Comparison of ENCODE assay signal across 8 mouse cellular contexts in genomic region chr5:66619675-66620074, GRCm38 (mm10). TPM values are rescaled to one million over a fixed set of nuclear protein-coding genes. Genes with fewer than 3 reads are reported as not detected.
DNase-seq lines count a peak whose midpoint lies in the region; ATAC-seq lines count a peak whose summit lies in the region.

No protein-coding gene starts in this region.

- no peak for DNase-seq in kidney, postnatal 4 days
- no peak for DNase-seq in embryonic facial prominence, embryonic 10.5 days (ENCODE audit: low spot score)
- DNase-seq in frontal cortex, postnatal 36 days (ENCODE audit: low spot score in 2 of 2): no peak
- DNase-seq in c-Kit-positive CD71-positive TER-119-positive erythroid progenitor cells, embryonic 14.5 days (ENCODE audit: low spot score): no peak
- DNase-seq in layer of hippocampus, adult 11-12 months (ENCODE audit: low spot score): no peak

- H3K27me3 ChIP-seq in kidney, embryonic 14.5 days (ENCODE audit: control insufficient read depth, insufficient read depth, low read length): no peaks in the 10 kb centered on the region
- 0 out of 2 replicates have a peak, but pooled peaks cover 8% of the 10 kb centered on the region for H3K27me3 ChIP-seq in embryonic facial prominence, embryonic 10.5 days (replicated peaks; ENCODE audit: low read depth, poor library complexity, severe bottlenecking)
- H3K27me3 ChIP-seq in hindbrain, embryonic 15.5 days: no peaks in the 10 kb centered on the region
- H3K27me3 ChIP-seq in midbrain, embryonic 15.5 days (replicated peaks): no peaks in the 10 kb centered on the region

- H3K4me1 ChIP-seq in kidney, embryonic 14.5 days (ENCODE audit: control insufficient read depth, insufficient read depth, low read length): peaks cover 17% of the 10 kb centered on the region
- peaks cover 49% of the 10 kb centered on the region for H3K4me1 ChIP-seq in embryonic facial prominence, embryonic 10.5 days
- peaks cover 35% of the 10 kb centered on the region for H3K4me1 ChIP-seq in hindbrain, embryonic 15.5 days (replicated peaks)
- H3K4me1 ChIP-seq in midbrain, embryonic 15.5 days: peaks cover 43% of the 10 kb centered on the region

- H3K4me3 ChIP-seq in kidney, embryonic 14.5 days (ENCODE audit: low read length): peak overlapping the region; percentile 54
- peak overlapping the region; percentile 71 for H3K4me3 ChIP-seq in embryonic facial prominence, embryonic 10.5 days
- peak overlapping the region; percentile 57 for H3K4me3 ChIP-seq in hindbrain, embryonic 15.5 days
- peak overlapping the region; percentile 61 for H3K4me3 ChIP-seq in midbrain, embryonic 15.5 days

- peak overlapping the region; percentile 55 for H3K9ac ChIP-seq in kidney, embryonic 14.5 days (ENCODE audit: low read depth, low read length)
- H3K9ac ChIP-seq in hindbrain, embryonic 15.5 days: peak overlapping the region; percentile 55
- peak overlapping the region; percentile 75 for H3K9ac ChIP-seq in midbrain, embryonic 15.5 days

- peak overlapping the region; percentile 65 for H3K4me2 ChIP-seq in kidney, embryonic 14.5 days (replicated peaks; ENCODE audit: low read depth, low read length)
- peak overlapping the region; percentile 67 for H3K4me2 ChIP-seq in hindbrain, embryonic 15.5 days
- H3K4me2 ChIP-seq in midbrain, embryonic 15.5 days: peak overlapping the region; percentile 77

- H3K9me3 ChIP-seq in kidney, embryonic 14.5 days (ENCODE audit: control insufficient read depth, low read length): no peaks in the 10 kb centered on the region
- H3K9me3 ChIP-seq in embryonic facial prominence, embryonic 10.5 days: no peaks in the 10 kb centered on the region
- no peaks in the 10 kb centered on the region for H3K9me3 ChIP-seq in hindbrain, embryonic 15.5 days
- H3K9me3 ChIP-seq in midbrain, embryonic 15.5 days: no peaks in the 10 kb centered on the region

- WGBS in kidney, embryonic 14.5 days: 48% methylated on average over 8 of the region's 8 CpGs
- WGBS in embryonic facial prominence, embryonic 10.5 days: 38% methylated on average over 8 of the region's 8 CpGs
- 41% methylated on average over 8 of the region's 8 CpGs for WGBS in hindbrain, embryonic 15.5 days
- WGBS in midbrain, embryonic 15.5 days: 39% methylated on average over 8 of the region's 8 CpGs

- H3K27ac ChIP-seq in kidney, embryonic 14.5 days (ENCODE audit: low read depth, low read length): peak overlapping the region; percentile 48
- H3K27ac ChIP-seq in embryonic facial prominence, embryonic 10.5 days (replicated peaks): peak overlapping the region; percentile 85
- peak overlapping the region; percentile 77 for H3K27ac ChIP-seq in hindbrain, embryonic 15.5 days (replicated peaks)
- H3K27ac ChIP-seq in midbrain, embryonic 15.5 days: peak overlapping the region; percentile 83

- H3K36me3 ChIP-seq in kidney, embryonic 14.5 days (ENCODE audit: control insufficient read depth, insufficient read depth, low read length): no peaks in the 10 kb centered on the region
- no peaks in the 10 kb centered on the region for H3K36me3 ChIP-seq in embryonic facial prominence, embryonic 10.5 days (replicated peaks)
- no peaks in the 10 kb centered on the region for H3K36me3 ChIP-seq in hindbrain, embryonic 15.5 days
- no peaks in the 10 kb centered on the region for H3K36me3 ChIP-seq in midbrain, embryonic 15.5 days (replicated peaks)

- no peak for ATAC-seq in kidney, embryonic 14.5 days (ENCODE audit: low FRiP score, low TSS enrichment)
- no peak for ATAC-seq in hindbrain, embryonic 15.5 days (ENCODE audit: low FRiP score, low read depth)
- ATAC-seq in midbrain, embryonic 15.5 days (replicated peaks): no peak

RNA-seq across cellular contexts. Expression of gene Apbb2, which starts 1.1 kb away (rescaled TPM):
- 39.3 and 55.9 TPM in 2 replicates for polyA plus RNA-seq in kidney, embryonic 14.5 days (2014; fragmentation: Nextera tagmentation; extraction: Ambion mirVana)
- 30.7 and 36.8 TPM in 2 replicates for polyA plus RNA-seq in embryonic facial prominence, embryonic 10.5 days (2016; fragmentation: Nextera tagmentation; extraction: Ambion mirVana)
- 108 and 124 TPM in 2 replicates for polyA plus RNA-seq in hindbrain, embryonic 15.5 days (2015; fragmentation: Nextera tagmentation; extraction: Ambion mirVana)
- polyA plus RNA-seq in midbrain, embryonic 15.5 days (2015; fragmentation: Nextera tagmentation; extraction: Ambion mirVana): 110 and 115 TPM in 2 replicates

RNA-seq across cellular contexts. Expression of gene Uchl1, which starts 56.2 kb away (rescaled TPM):
- 55.1 and 61.9 TPM in 2 replicates for polyA plus RNA-seq in kidney, embryonic 14.5 days (2014; fragmentation: Nextera tagmentation; extraction: Ambion mirVana)
- polyA plus RNA-seq in embryonic facial prominence, embryonic 10.5 days (2016; fragmentation: Nextera tagmentation; extraction: Ambion mirVana): 128 and 137 TPM in 2 replicates
- 1,684 and 1,722 TPM in 2 replicates for polyA plus RNA-seq in hindbrain, embryonic 15.5 days (2015; fragmentation: Nextera tagmentation; extraction: Ambion mirVana)
- 1,755 and 1,834 TPM in 2 replicates for polyA plus RNA-seq in midbrain, embryonic 15.5 days (2015; fragmentation: Nextera tagmentation; extraction: Ambion mirVana)

Comparison
In these comparisons a context has a peak if more than half of its experiments do, and no peak if none do; other contexts are left out.
1. RNA of gene Uchl1, which starts 56.2 kb away (polyA plus RNA-seq): 1,755 to 1,834 TPM in midbrain, embryonic 15.5 days and 1,684 to 1,722 TPM in hindbrain, embryonic 15.5 days; 128 to 137 TPM in embryonic facial prominence, embryonic 10.5 days and 55.1 to 61.9 TPM in kidney, embryonic 14.5 days; every median in the first group is over 10 times any median in the second.
2. Peak in every context shown above with its lines, with median percentiles within 50 percentile points of each other: H3K27ac ChIP-seq, H3K4me2 ChIP-seq, H3K4me3 ChIP-seq and H3K9ac ChIP-seq.